Mouse (Mus musculus) ovary, postnatal 14 days (tissue): ENCODE results near the gene Klf5.

ENCODE experiments used
- DNase-seq: peaks from one replicate; pipeline ENCODE4 v3.0.0; 2022; ENCODE audit warnings: low spot score

Gene Klf5

GRCm38 (mm10) chr14:99310358-99310757 is 11.9 kb downstream of the Klf5 start:
- no peak for DNase-seq

- no peak for DNase-seq
Measured at GRCm38 (mm10) chr14:99313062-99313461, 14.6 kb downstream of the Klf5 start.

GRCm38 (mm10) chr14:99316275-99316674 is 17.8 kb downstream of the Klf5 start:
- no peak for DNase-seq

- no peak for DNase-seq
Measured at GRCm38 (mm10) chr14:99320736-99321135, 22.2 kb downstream of the Klf5 start.

- DNase-seq = no peak
Measured at GRCm38 (mm10) chr14:99323376-99323775, 24.9 kb downstream of the Klf5 start.

- DNase-seq = no peak
Measured at GRCm38 (mm10) chr14:99324523-99324922, 26.0 kb downstream of the Klf5 start.

GRCm38 (mm10) chr14:99325597-99326472 is 27.3 kb downstream of the Klf5 start:
- DNase-seq = no peak

GRCm38 (mm10) chr14:99336598-99336997 is 38.1 kb downstream of the Klf5 start:
- DNase-seq = no peak

GRCm38 (mm10) chr14:99339021-99339420 is 40.5 kb downstream of the Klf5 start:
- no peak for DNase-seq

GRCm38 (mm10) chr14:99339681-99340522 is 41.4 kb downstream of the Klf5 start:
- DNase-seq = no peak

GRCm38 (mm10) chr14:99340703-99341102 is 42.2 kb downstream of the Klf5 start:
- no peak for DNase-seq

GRCm38 (mm10) chr14:99348175-99348764 is 49.8 kb downstream of the Klf5 start:
- no peak for DNase-seq

- DNase-seq = no peak
Measured at GRCm38 (mm10) chr14:99349606-99350005, 51.1 kb downstream of the Klf5 start.

GRCm38 (mm10) chr14:99352989-99353388 is 54.5 kb downstream of the Klf5 start:
- DNase-seq = no peak

- no peak for DNase-seq
Measured at GRCm38 (mm10) chr14:99354046-99354445, 55.6 kb downstream of the Klf5 start.

GRCm38 (mm10) chr14:99354761-99355609 is 56.5 kb downstream of the Klf5 start:
- no peak for DNase-seq

GRCm38 (mm10) chr14:99355610-99355870 is 57.0 kb downstream of the Klf5 start:
- DNase-seq = no peak

- DNase-seq = no peak
Measured at GRCm38 (mm10) chr14:99362956-99363355, 64.5 kb downstream of the Klf5 start.

GRCm38 (mm10) chr14:99364007-99364784 is 65.7 kb downstream of the Klf5 start:
- no peak for DNase-seq
